Mouse (Mus musculus) spleen, postnatal 4 days (tissue): Measurements from ENCODE around the gene Prdx2.

Experiments used
- DNase-seq, 2 experiments: peaks; one replicate each; pipeline ENCODE4 v3.0.0; 2022; ENCODE audit warnings: low spot score in 2 of 2

Gene Prdx2

GRCm38 (mm10) chr8:84947241-84947545 lies 22.2 kb upstream of the Prdx2 start:
- peak in 1 of 2 experiments; percentile 74 for DNase-seq

- DNase-seq = no peak
These were observed 19.6 kb upstream of the Prdx2 start for GRCm38 (mm10) chr8:84949753-84950152.

- no peak for DNase-seq
These were observed 16.7 kb upstream of the Prdx2 start for GRCm38 (mm10) chr8:84952612-84953255.

- peak; percentile 80 to 93 for DNase-seq
These were observed 12.6 kb upstream of the Prdx2 start for GRCm38 (mm10) chr8:84956768-84957167.

GRCm38 (mm10) chr8:84959811-84960210 lies 9.6 kb upstream of the Prdx2 start:
- no peak for DNase-seq

- DNase-seq = no peak
These were observed 5.4 kb upstream of the Prdx2 start for GRCm38 (mm10) chr8:84963952-84964351.

GRCm38 (mm10) chr8:84965731-84966291 lies 3.6 kb upstream of the Prdx2 start:
- peak; percentile 94 for DNase-seq

GRCm38 (mm10) chr8:84966603-84967002 lies 2.8 kb upstream of the Prdx2 start:
- DNase-seq = peak in 1 of 2 experiments; percentile 62

GRCm38 (mm10) chr8:84967532-84968304 lies 1.7 kb upstream of the Prdx2 start:
- DNase-seq = peak in 1 of 2 experiments; percentile 64

- peak in 1 of 2 experiments; percentile 65 for DNase-seq
These were observed 737 bp upstream of the Prdx2 start for GRCm38 (mm10) chr8:84968650-84969049.

GRCm38 (mm10) chr8:84970135-84970790 lies 876 bp downstream of the Prdx2 start:
- DNase-seq = peak; percentile 34 to 77

GRCm38 (mm10) chr8:84970913-84971312 lies 1.5 kb downstream of the Prdx2 start:
- DNase-seq = peak; percentile 84

GRCm38 (mm10) chr8:84973079-84973478 lies 3.7 kb downstream of the Prdx2 start:
- DNase-seq = peak in 1 of 2 experiments; percentile 53

GRCm38 (mm10) chr8:84973803-84974542 lies 4.6 kb downstream of the Prdx2 start:
- DNase-seq = peak; percentile 54 to 70

GRCm38 (mm10) chr8:84974543-84975142 lies 5.3 kb downstream of the Prdx2 start:
- DNase-seq = peak in 1 of 2 experiments; percentile 68

- peak; percentile 85 to 91 for DNase-seq
These were observed 6.0 kb downstream of the Prdx2 start for GRCm38 (mm10) chr8:84975434-84975833.

- DNase-seq = peak; percentile 95 to 97
These were observed 6.8 kb downstream of the Prdx2 start for GRCm38 (mm10) chr8:84976031-84976762.

- DNase-seq = no peak
These were observed 7.5 kb downstream of the Prdx2 start for GRCm38 (mm10) chr8:84976763-84977434.

GRCm38 (mm10) chr8:84977435-84978247 lies 8.3 kb downstream of the Prdx2 start:
- peak; percentile 76 to 89 for DNase-seq
